10 mouse cellular contexts compared by ENCODE assay signal in the genomic region with DNA sequence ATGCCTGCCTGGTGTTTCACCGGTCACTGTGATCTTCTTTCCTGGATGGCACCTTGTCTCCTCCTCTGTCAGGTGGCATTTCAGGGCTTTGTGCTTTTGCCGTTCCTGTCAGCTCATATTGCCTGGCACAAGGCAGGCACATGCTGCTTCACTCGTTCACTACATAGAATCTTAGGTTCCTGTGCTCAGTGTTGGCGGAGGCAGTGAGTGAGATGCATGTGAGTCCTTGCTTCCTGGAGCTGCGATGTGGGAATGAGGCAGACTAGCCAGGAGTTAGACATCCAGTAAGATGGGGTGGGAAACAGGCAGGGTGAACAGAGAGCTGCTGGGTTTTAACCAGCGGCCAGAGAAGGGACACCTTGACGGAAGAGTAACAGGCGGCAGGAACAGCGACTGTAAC.
DNase-seq lines count a peak whose midpoint lies in the region; ATAC-seq and TF ChIP-seq lines count a peak whose summit lies in the region.
"Had no signal": no experiment of that assay in that cellular context is flagged by ENCODE, and none has a peak within 500 bp of the region (broad histone marks: within the 10 kb centered on the region; RNA-seq: fewer than 3 reads in every experiment).

No protein-coding gene starts in this region.

- H3K9me3 ChIP-seq in kidney, embryonic 15.5 days (replicated peaks), result no peaks in the 10 kb centered on the region
- no peaks in the 10 kb centered on the region for H3K9me3 ChIP-seq in midbrain, postnatal 0 days (ENCODE audit: low read length)
- no peaks in the 10 kb centered on the region for H3K9me3 ChIP-seq in midbrain, embryonic 15.5 days
- no peaks in the 10 kb centered on the region for H3K9me3 ChIP-seq in embryonic facial prominence, embryonic 15.5 days (replicated peaks)
- H3K9me3 ChIP-seq: lung, embryonic 15.5 days had no signal

- H3K9ac ChIP-seq in kidney, embryonic 15.5 days, result peak overlapping the region; percentile 0; the same call in 1 of the 2 replicates
- 0 out of 2 replicates have a peak overlapping the region, but pooled peaks have one; percentile 5 for H3K9ac ChIP-seq in midbrain, postnatal 0 days (replicated peaks; ENCODE audit: low read length, poor library complexity, severe bottlenecking)
- no peak overlapping the region for H3K9ac ChIP-seq in midbrain, embryonic 15.5 days
- H3K9ac ChIP-seq in embryonic facial prominence, embryonic 15.5 days, result no peak overlapping the region
- H3K9ac ChIP-seq: lung, embryonic 15.5 days had no signal

- H3K4me3 ChIP-seq in kidney, embryonic 15.5 days (replicated peaks), result no peak overlapping the region
- H3K4me3 ChIP-seq in midbrain, postnatal 0 days (ENCODE audit: low read depth, low read length), result no peak overlapping the region
- no peak overlapping the region for H3K4me3 ChIP-seq in midbrain, embryonic 15.5 days
- no peak overlapping the region for H3K4me3 ChIP-seq in embryonic facial prominence, embryonic 15.5 days (replicated peaks)
- H3K4me3 ChIP-seq: gastrocnemius, adult 2 months; lung, embryonic 15.5 days had no signal

- no peak overlapping the region for H3K27ac ChIP-seq in kidney, embryonic 15.5 days
- no peak overlapping the region for H3K27ac ChIP-seq in midbrain, postnatal 0 days (ENCODE audit: low read depth, low read length)
- H3K27ac ChIP-seq in midbrain, embryonic 15.5 days, result no peak overlapping the region
- H3K27ac ChIP-seq in embryonic facial prominence, embryonic 15.5 days (replicated peaks), result no peak overlapping the region
- H3K27ac ChIP-seq: gastrocnemius, adult 2 months; lung, embryonic 15.5 days had no signal

- H3K36me3 ChIP-seq in kidney, embryonic 15.5 days, result no peaks in the 10 kb centered on the region
- peaks cover 2% of the 10 kb centered on the region; the same call in 1 of the 2 replicates for H3K36me3 ChIP-seq in midbrain, postnatal 0 days (ENCODE audit: insufficient read depth, low read length)
- no peaks in the 10 kb centered on the region for H3K36me3 ChIP-seq in midbrain, embryonic 15.5 days (replicated peaks)
- H3K36me3 ChIP-seq in embryonic facial prominence, embryonic 15.5 days, result no peaks in the 10 kb centered on the region
- H3K36me3 ChIP-seq: lung, embryonic 15.5 days had no signal

- 73% methylated on average over 9 of the region's 9 CpGs for WGBS in kidney, embryonic 15.5 days
- WGBS in midbrain, postnatal 0 days, result 82% methylated on average over 9 of the region's 9 CpGs
- 85% methylated on average over 9 of the region's 9 CpGs for WGBS in midbrain, embryonic 15.5 days
- 83% methylated on average over 9 of the region's 9 CpGs for WGBS in embryonic facial prominence, embryonic 15.5 days

- H3K4me2 ChIP-seq in kidney, embryonic 15.5 days, result peak overlapping the region; percentile 98
- H3K4me2 ChIP-seq in midbrain, postnatal 0 days (ENCODE audit: low read depth, low read length, poor library complexity, severe bottlenecking), result no peak overlapping the region
- no peak overlapping the region for H3K4me2 ChIP-seq in midbrain, embryonic 15.5 days
- 0 out of 2 replicates have a peak overlapping the region, but pooled peaks have one; percentile 4 for H3K4me2 ChIP-seq in embryonic facial prominence, embryonic 15.5 days (replicated peaks)
- H3K4me2 ChIP-seq: lung, embryonic 15.5 days had no signal

- no peak for TF ChIP-seq CTCF in midbrain, postnatal 0 days (IDR thresholded peaks at IDR 0.05)

- peaks cover 53% of the 10 kb centered on the region for H3K4me1 ChIP-seq in kidney, embryonic 15.5 days
- H3K4me1 ChIP-seq in midbrain, postnatal 0 days (ENCODE audit: insufficient read depth, low read length), result peaks cover 3% of the 10 kb centered on the region; the same call in 1 of the 2 replicates
- peaks cover 20% of the 10 kb centered on the region for H3K4me1 ChIP-seq in midbrain, embryonic 15.5 days
- peaks cover 29% of the 10 kb centered on the region for H3K4me1 ChIP-seq in embryonic facial prominence, embryonic 15.5 days

- peaks cover 13% of the 10 kb centered on the region; the same call in 1 of the 2 replicates for H3K27me3 ChIP-seq in kidney, embryonic 15.5 days
- no peaks in the 10 kb centered on the region for H3K27me3 ChIP-seq in midbrain, postnatal 0 days (ENCODE audit: insufficient read depth, low read length)
- H3K27me3 ChIP-seq in midbrain, embryonic 15.5 days (replicated peaks), result no peaks in the 10 kb centered on the region
- no peaks in the 10 kb centered on the region for H3K27me3 ChIP-seq in embryonic facial prominence, embryonic 15.5 days

- no peak for ATAC-seq in kidney, embryonic 15.5 days (replicated peaks; ENCODE audit: low FRiP score)
- ATAC-seq in midbrain, postnatal 0 days (ENCODE audit: low FRiP score), result no peak
- no peak for ATAC-seq in midbrain, embryonic 15.5 days (replicated peaks)
- ATAC-seq in embryonic facial prominence, embryonic 15.5 days (ENCODE audit: insufficient number of reproducible peaks, low FRiP score, low TSS enrichment, low read depth), result no peak

- no peak for DNase-seq in kidney, adult 18-20 months
- no peak for DNase-seq in midbrain, postnatal 0 days (ENCODE audit: low spot score)
- DNase-seq in right cerebral cortex, postnatal 10 days (ENCODE audit: low spot score in 2 of 2), result peak; percentile 63 to 73
- no peak for DNase-seq in cerebellum, postnatal 14 days
- DNase-seq: gastrocnemius, adult 2 months; thymus, postnatal 4 days had no signal

Comparison
In these comparisons a context has a peak if more than half of its experiments do, and no peak if none do; other contexts are left out.
1. H3K9ac ChIP-seq: peak in kidney, embryonic 15.5 days (single experiment) and midbrain, postnatal 0 days (single experiment); none in midbrain, embryonic 15.5 days (single experiment) and embryonic facial prominence, embryonic 15.5 days (single experiment).
2. H3K4me2 ChIP-seq: peak in kidney, embryonic 15.5 days (single experiment) and embryonic facial prominence, embryonic 15.5 days (single experiment); none in midbrain, postnatal 0 days (single experiment) and midbrain, embryonic 15.5 days (single experiment).
3. DNase-seq: peak in right cerebral cortex, postnatal 10 days (2 of 2); none in kidney, adult 18-20 months (single experiment), midbrain, postnatal 0 days (single experiment) and cerebellum, postnatal 14 days (0 of 2).